Mouse (Mus musculus): Measurements from ENCODE around the gene Echdc3. TPM values are rescaled to one million over a fixed set of nuclear protein-coding genes. Genes with fewer than 3 reads are reported as not detected.

Gene Echdc3
- polyA plus RNA-seq, 1 experiment from 2014 or later: 12.0 TPM

Other genes starting within 250 kb of the Echdc3 start
- gene Proser2, start 82.8 kb downstream of the Echdc3 start, polyA plus RNA-seq (2014; fragmentation: Nextera tagmentation; extraction: Ambion mirVana): 11.3 and 14.8 TPM in 2 replicates
- gene Usp6nl, start 109.6 kb upstream of the Echdc3 start, polyA plus RNA-seq (2014; fragmentation: Nextera tagmentation; extraction: Ambion mirVana): 6.7 and 7.5 TPM in 2 replicates

All from heart, embryonic 14.5 days (tissue).